Comparison of ENCODE assay signal across 8 mouse cellular contexts in the genomic region with DNA sequence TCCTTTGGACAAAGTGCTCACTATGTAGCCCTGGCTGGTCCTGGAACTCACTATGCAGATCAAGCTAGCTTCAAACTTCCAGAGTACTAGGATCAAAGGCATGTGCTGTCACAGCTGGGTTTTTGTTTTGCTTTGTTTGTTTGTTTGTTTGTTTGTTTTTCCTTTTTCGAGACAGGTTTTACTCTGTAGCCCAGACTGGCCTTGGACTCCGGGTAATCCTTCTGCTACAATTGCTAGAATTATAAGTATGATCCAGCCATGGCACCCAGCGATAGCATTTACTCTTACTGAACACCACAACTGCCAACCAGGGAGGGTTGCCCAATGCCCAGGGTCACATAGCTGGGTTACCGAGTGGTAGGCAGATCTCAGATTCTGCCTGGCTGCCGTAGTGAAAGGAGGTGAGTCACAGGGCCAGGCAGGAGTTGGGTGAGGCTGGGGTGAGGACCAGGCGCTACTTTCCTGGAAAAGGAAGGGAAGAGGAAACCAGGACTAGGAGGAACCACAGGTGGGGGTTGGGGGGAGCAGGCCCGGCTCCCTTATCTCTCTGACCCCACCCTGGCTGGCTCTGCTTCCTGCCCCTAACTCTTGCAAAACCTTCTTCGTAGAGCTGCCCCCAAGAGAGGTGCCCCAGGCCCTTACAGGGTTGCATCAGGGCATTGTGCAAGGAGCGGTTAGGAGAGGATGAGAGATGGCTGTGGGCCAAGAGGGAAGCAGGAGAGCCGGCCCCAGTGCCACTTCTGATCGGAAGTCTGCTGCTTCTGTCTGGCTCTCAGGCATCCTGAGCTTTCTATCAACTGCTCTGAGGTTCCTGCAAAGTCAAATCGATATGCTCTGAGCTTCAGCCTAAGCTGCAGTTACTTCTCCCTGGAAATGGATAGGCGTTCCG. TPM values are rescaled to one million over a fixed set of nuclear protein-coding genes. Genes with fewer than 3 reads are reported as not detected.
DNase-seq lines count a peak whose midpoint lies in the region; ATAC-seq lines count a peak whose summit lies in the region.

No protein-coding gene starts in this region.

- no peak overlapping the region for H3K4me2 ChIP-seq in forebrain, embryonic 16.5 days (ENCODE audit: low read length)
- H3K4me2 ChIP-seq in forebrain, embryonic 14.5 days (ENCODE audit: low read length): no peak overlapping the region
- peak overlapping the region; percentile 24 for H3K4me2 ChIP-seq in hindbrain, embryonic 15.5 days
- peak overlapping the region; percentile 57 for H3K4me2 ChIP-seq in liver, embryonic 12.5 days

- H3K36me3 ChIP-seq in forebrain, embryonic 10.5 days (replicated peaks): no peaks in the 10 kb centered on the region
- no peaks in the 10 kb centered on the region for H3K36me3 ChIP-seq in forebrain, embryonic 16.5 days (ENCODE audit: control insufficient read depth, insufficient read depth)
- no peaks in the 10 kb centered on the region for H3K36me3 ChIP-seq in forebrain, embryonic 14.5 days (ENCODE audit: control insufficient read depth, insufficient read depth, low read length)
- H3K36me3 ChIP-seq in hindbrain, embryonic 15.5 days: no peaks in the 10 kb centered on the region
- H3K36me3 ChIP-seq in liver, embryonic 12.5 days: 0 out of 2 replicates have a peak, but pooled peaks cover 4% of the 10 kb centered on the region

- H3K27me3 ChIP-seq in forebrain, embryonic 10.5 days (ENCODE audit: poor library complexity, severe bottlenecking): peaks cover 46% of the 10 kb centered on the region
- peaks cover 10% of the 10 kb centered on the region; the same call in 1 of the 2 replicates for H3K27me3 ChIP-seq in forebrain, embryonic 16.5 days (replicated peaks; ENCODE audit: control insufficient read depth, insufficient read depth, low read length)
- peaks cover 8% of the 10 kb centered on the region for H3K27me3 ChIP-seq in forebrain, embryonic 14.5 days (replicated peaks; ENCODE audit: control insufficient read depth, insufficient read depth, low read length)
- no peaks in the 10 kb centered on the region for H3K27me3 ChIP-seq in hindbrain, embryonic 15.5 days
- H3K27me3 ChIP-seq in liver, embryonic 12.5 days (replicated peaks): no peaks in the 10 kb centered on the region

- H3K4me3 ChIP-seq in forebrain, embryonic 10.5 days: peak overlapping the region; percentile 14; the same call in 1 of the 2 replicates
- no peak overlapping the region for H3K4me3 ChIP-seq in forebrain, embryonic 16.5 days (replicated peaks; ENCODE audit: low read length)
- no peak overlapping the region for H3K4me3 ChIP-seq in forebrain, embryonic 14.5 days (ENCODE audit: low read depth, low read length)
- no peak overlapping the region for H3K4me3 ChIP-seq in hindbrain, embryonic 15.5 days
- peak overlapping the region; percentile 21 for H3K4me3 ChIP-seq in liver, embryonic 12.5 days

- no peak overlapping the region for H3K9ac ChIP-seq in forebrain, embryonic 16.5 days (replicated peaks; ENCODE audit: low read depth, low read length)
- H3K9ac ChIP-seq in forebrain, embryonic 14.5 days (ENCODE audit: low read length): no peak overlapping the region
- H3K9ac ChIP-seq in hindbrain, embryonic 15.5 days: no peak overlapping the region
- H3K9ac ChIP-seq in liver, embryonic 12.5 days: peak overlapping the region; percentile 50

- DNase-seq in forebrain, embryonic 10.5 days (ENCODE audit: extremely low spot score, low spot score): no peak
- peak; percentile 98 for DNase-seq in adipocyte (ENCODE audit: low spot score)
- peak; percentile 68 for DNase-seq in forebrain, embryonic 14.5 days (ENCODE audit: low spot score)
- peak; percentile 66 to 83 for DNase-seq in monocyte, adult 2 months (ENCODE audit: low read depth in 1 of 2, low spot score in 2 of 2)
- DNase-seq in frontal cortex, postnatal 10 days (ENCODE audit: low spot score in 2 of 2): no peak

- H3K27ac ChIP-seq in forebrain, embryonic 10.5 days: peak overlapping the region; percentile 81
- H3K27ac ChIP-seq in forebrain, embryonic 16.5 days (ENCODE audit: low read length): no peak overlapping the region
- no peak overlapping the region for H3K27ac ChIP-seq in forebrain, embryonic 14.5 days (ENCODE audit: low read depth, low read length)
- peak overlapping the region; percentile 49; the same call in 1 of the 2 replicates for H3K27ac ChIP-seq in hindbrain, embryonic 15.5 days (replicated peaks)
- H3K27ac ChIP-seq in liver, embryonic 12.5 days: peak overlapping the region; percentile 90

- no peaks in the 10 kb centered on the region for H3K9me3 ChIP-seq in forebrain, embryonic 10.5 days
- no peaks in the 10 kb centered on the region for H3K9me3 ChIP-seq in forebrain, embryonic 16.5 days (ENCODE audit: control insufficient read depth, low read length)
- no peaks in the 10 kb centered on the region for H3K9me3 ChIP-seq in forebrain, embryonic 14.5 days (replicated peaks; ENCODE audit: control insufficient read depth, low read length)
- H3K9me3 ChIP-seq in hindbrain, embryonic 15.5 days: no peaks in the 10 kb centered on the region
- no peaks in the 10 kb centered on the region for H3K9me3 ChIP-seq in liver, embryonic 12.5 days (replicated peaks)

- 67% methylated on average over 14 of the region's 14 CpGs for WGBS in forebrain, embryonic 10.5 days
- WGBS in forebrain, embryonic 16.5 days: 48% methylated on average over 14 of the region's 14 CpGs
- 48% methylated on average over 13 of the region's 14 CpGs for WGBS in forebrain, embryonic 14.5 days
- 42% methylated on average over 14 of the region's 14 CpGs for WGBS in hindbrain, embryonic 15.5 days
- WGBS in liver, embryonic 12.5 days (ENCODE audit: insufficient replicate concordance): 11% methylated on average over 14 of the region's 14 CpGs

- H3K4me1 ChIP-seq in forebrain, embryonic 10.5 days: peaks cover 58% of the 10 kb centered on the region
- peaks cover 27% of the 10 kb centered on the region for H3K4me1 ChIP-seq in forebrain, embryonic 16.5 days (replicated peaks; ENCODE audit: control insufficient read depth, insufficient read depth, low read length)
- H3K4me1 ChIP-seq in forebrain, embryonic 14.5 days (ENCODE audit: control insufficient read depth, insufficient read depth, low read length): peaks cover 18% of the 10 kb centered on the region
- H3K4me1 ChIP-seq in hindbrain, embryonic 15.5 days (replicated peaks): peaks cover 41% of the 10 kb centered on the region
- peaks cover 66% of the 10 kb centered on the region for H3K4me1 ChIP-seq in liver, embryonic 12.5 days

- ATAC-seq in forebrain, embryonic 16.5 days: no peak
- ATAC-seq in forebrain, embryonic 14.5 days: peak; percentile 30; the same call in 1 of the 2 replicates
- no peak; the same call in 1 of the 2 replicates for ATAC-seq in hindbrain, embryonic 15.5 days (ENCODE audit: low FRiP score, low read depth)
- ATAC-seq in liver, embryonic 12.5 days: peak; percentile 27

RNA-seq across cellular contexts. Expression of gene Id1, which starts 5.3 kb away (rescaled TPM):
- 57.5 and 61.1 TPM in 2 replicates for polyA plus RNA-seq in forebrain, embryonic 10.5 days (2016; fragmentation: Nextera tagmentation; extraction: Ambion mirVana)
- 22.3 and 26.0 TPM in 2 replicates for polyA plus RNA-seq in forebrain, embryonic 16.5 days (2015; fragmentation: Nextera tagmentation; extraction: Ambion mirVana)
- polyA plus RNA-seq in forebrain, embryonic 14.5 days (2014; fragmentation: Nextera tagmentation; extraction: Ambion mirVana): 29.2 and 32.8 TPM in 2 replicates
- polyA plus RNA-seq in hindbrain, embryonic 15.5 days (2015; fragmentation: Nextera tagmentation; extraction: Ambion mirVana): 55.3 and 57.5 TPM in 2 replicates
- 28.1 and 30.6 TPM in 2 replicates for polyA plus RNA-seq in liver, embryonic 12.5 days (2016; fragmentation: Nextera tagmentation; extraction: Ambion mirVana)

RNA-seq across cellular contexts. Expression of gene Cox4i2, which starts 12.6 kb away (rescaled TPM):
- polyA plus RNA-seq in forebrain, embryonic 10.5 days (2016; fragmentation: Nextera tagmentation; extraction: Ambion mirVana): 3.0 and 4.2 TPM in 2 replicates
- polyA plus RNA-seq in forebrain, embryonic 16.5 days (2015; fragmentation: Nextera tagmentation; extraction: Ambion mirVana): 4.7 and 6.0 TPM in 2 replicates
- polyA plus RNA-seq in forebrain, embryonic 14.5 days (2014; fragmentation: Nextera tagmentation; extraction: Ambion mirVana): 4.5 and 5.9 TPM in 2 replicates
- 6.3 TPM in 2 replicates for polyA plus RNA-seq in hindbrain, embryonic 15.5 days (2015; fragmentation: Nextera tagmentation; extraction: Ambion mirVana)
- 2.5 and 3.4 TPM in 2 replicates for polyA plus RNA-seq in liver, embryonic 12.5 days (2016; fragmentation: Nextera tagmentation; extraction: Ambion mirVana)

RNA-seq across cellular contexts. Expression of gene Mcts2, which starts 54.6 kb away (rescaled TPM):
- 39.1 and 40.3 TPM in 2 replicates for polyA plus RNA-seq in forebrain, embryonic 10.5 days (2016; fragmentation: Nextera tagmentation; extraction: Ambion mirVana)
- polyA plus RNA-seq in forebrain, embryonic 16.5 days (2015; fragmentation: Nextera tagmentation; extraction: Ambion mirVana): 29.3 and 32.8 TPM in 2 replicates
- polyA plus RNA-seq in forebrain, embryonic 14.5 days (2014; fragmentation: Nextera tagmentation; extraction: Ambion mirVana): 35.8 and 42.6 TPM in 2 replicates
- polyA plus RNA-seq in hindbrain, embryonic 15.5 days (2015; fragmentation: Nextera tagmentation; extraction: Ambion mirVana): 32.6 and 37.3 TPM in 2 replicates
- 26.4 and 27.2 TPM in 2 replicates for polyA plus RNA-seq in liver, embryonic 12.5 days (2016; fragmentation: Nextera tagmentation; extraction: Ambion mirVana)

Comparison
In these comparisons a context has a peak if more than half of its experiments do, and no peak if none do; other contexts are left out.
1. DNase-seq: peak in adipocyte (single experiment), forebrain, embryonic 14.5 days (single experiment) and monocyte, adult 2 months (2 of 2); none in forebrain, embryonic 10.5 days (single experiment) and frontal cortex, postnatal 10 days (0 of 2).
2. H3K27ac ChIP-seq: peak in forebrain, embryonic 10.5 days (single experiment), hindbrain, embryonic 15.5 days (single experiment) and liver, embryonic 12.5 days (single experiment); none in forebrain, embryonic 16.5 days (single experiment) and forebrain, embryonic 14.5 days (single experiment).
3. H3K4me3 ChIP-seq: peak in forebrain, embryonic 10.5 days (single experiment) and liver, embryonic 12.5 days (single experiment); none in forebrain, embryonic 16.5 days (single experiment), forebrain, embryonic 14.5 days (single experiment) and hindbrain, embryonic 15.5 days (single experiment).
4. ATAC-seq: peak in forebrain, embryonic 14.5 days (single experiment) and liver, embryonic 12.5 days (single experiment); none in forebrain, embryonic 16.5 days (single experiment) and hindbrain, embryonic 15.5 days (single experiment).
5. H3K4me2 ChIP-seq: peak in hindbrain, embryonic 15.5 days (single experiment) and liver, embryonic 12.5 days (single experiment); none in forebrain, embryonic 16.5 days (single experiment) and forebrain, embryonic 14.5 days (single experiment).